ENCODE assay signal across 8 mouse cellular contexts in genomic region chr13:63335421-63336134, GRCm38 (mm10).
A peak's percentile ranks its signal among the peaks of the same experiment; 100 is the strongest.
DNase-seq lines count a peak whose midpoint lies in the region; ATAC-seq and TF ChIP-seq lines count a peak whose summit lies in the region.

No protein-coding gene starts in this region.

- WGBS in lung, adult 2 months, result 77% methylated on average over 4 of the region's 4 CpGs
- 38% methylated on average over 4 of the region's 4 CpGs for WGBS in embryonic facial prominence, embryonic 11.5 days
- WGBS in olfactory bulb, adult 2 months, result 75% methylated on average over 4 of the region's 4 CpGs

- no peaks in the 10 kb centered on the region for H3K9me3 ChIP-seq in embryonic facial prominence, embryonic 11.5 days (replicated peaks; ENCODE audit: control insufficient read depth, low read length)

- H3K4me3 ChIP-seq in lung, adult 2 months (replicated peaks; ENCODE audit: extremely low read depth, low read depth, low read length), result no peak overlapping the region
- no peak overlapping the region for H3K4me3 ChIP-seq in embryonic facial prominence, embryonic 11.5 days (ENCODE audit: low read depth, low read length)
- H3K4me3 ChIP-seq in olfactory bulb, adult 2 months (ENCODE audit: insufficient read depth, low read depth, low read length), result no peak overlapping the region

- no peak for TF ChIP-seq POLR2A in lung, adult 2 months (IDR thresholded peaks at IDR 0.05; ENCODE audit: borderline replicate concordance, extremely low read depth, low read depth, low read length)
- no peak for TF ChIP-seq POLR2A in olfactory bulb, adult 2 months (IDR thresholded peaks at IDR 0.05; ENCODE audit: insufficient read depth, low read depth, low read length)

- H3K36me3 ChIP-seq in embryonic facial prominence, embryonic 11.5 days (replicated peaks; ENCODE audit: control insufficient read depth, insufficient read depth, low read depth, low read length), result no peaks in the 10 kb centered on the region

- no peak overlapping the region for H3K4me2 ChIP-seq in embryonic facial prominence, embryonic 11.5 days (ENCODE audit: low read depth, low read length)

- peak; percentile 56 for TF ChIP-seq CTCF in lung, adult 2 months (IDR thresholded peaks at IDR 0.05; ENCODE audit: insufficient read depth, low read length)
- no peak for TF ChIP-seq CTCF in olfactory bulb, adult 2 months (IDR thresholded peaks at IDR 0.05; ENCODE audit: insufficient read depth, low read depth, low read length)

- H3K9ac ChIP-seq in embryonic facial prominence, embryonic 11.5 days (replicated peaks; ENCODE audit: low read length), result no peak overlapping the region

- H3K27me3 ChIP-seq in embryonic facial prominence, embryonic 11.5 days (ENCODE audit: control insufficient read depth, insufficient read depth, low read length), result no peaks in the 10 kb centered on the region

- H3K4me1 ChIP-seq in lung, adult 2 months (ENCODE audit: control insufficient read depth, insufficient read depth, low read length), result 0 out of 2 replicates have a peak, but pooled peaks cover 2% of the 10 kb centered on the region
- no peaks in the 10 kb centered on the region; the same call in none of the 2 replicates for H3K4me1 ChIP-seq in embryonic facial prominence, embryonic 11.5 days (ENCODE audit: control insufficient read depth, insufficient read depth, low read length)
- H3K4me1 ChIP-seq in olfactory bulb, adult 2 months (ENCODE audit: control insufficient read depth, insufficient read depth, low read length), result peaks cover 3% of the 10 kb centered on the region

- ATAC-seq in embryonic facial prominence, embryonic 11.5 days (replicated peaks; ENCODE audit: insufficient number of reproducible peaks, low FRiP score, low TSS enrichment, low read depth), result peak; percentile 31; the same call in 1 of the 2 replicates
- ATAC-seq in activated CD4-positive, CD25-positive, alpha-beta regulatory T cell, adult 4 months, result no peak

- peak; percentile 51 for DNase-seq in adrenal gland, postnatal 10 days
- DNase-seq in adrenal gland, postnatal 25 days, result no peak
- no peak for DNase-seq in lung, adult 2 months
- DNase-seq in lung, postnatal 25 days (ENCODE audit: low spot score), result no peak
- DNase-seq in embryonic facial prominence, embryonic 11.5 days (ENCODE audit: low spot score), result peak; percentile 75
- peak; percentile 53 for DNase-seq in kidney, postnatal 10 days

- peak overlapping the region; percentile 31 for H3K27ac ChIP-seq in embryonic facial prominence, embryonic 11.5 days (replicated peaks; ENCODE audit: low read depth, low read length)
- H3K27ac ChIP-seq in olfactory bulb, adult 2 months (ENCODE audit: insufficient read depth, low read depth, low read length), result peak overlapping the region; percentile 27; the same call in 1 of the 2 replicates

Comparison
In these comparisons a context has a peak if more than half of its experiments do, and no peak if none do; other contexts are left out.
1. DNase-seq: peak in adrenal gland, postnatal 10 days (single experiment), embryonic facial prominence, embryonic 11.5 days (single experiment) and kidney, postnatal 10 days (single experiment); none in adrenal gland, postnatal 25 days (single experiment), lung, adult 2 months (single experiment) and lung, postnatal 25 days (single experiment).